34 mouse cellular contexts compared by ENCODE assay signal in genomic region chr9:16062472-16062871, GRCm38 (mm10).
"Had no signal": no experiment of that assay in that cellular context is flagged by ENCODE, and none has a peak within 500 bp of the region (broad histone marks: within the 10 kb centered on the region; RNA-seq: fewer than 3 reads in every experiment).

No protein-coding gene starts in this region.

- ATAC-seq: hindbrain, embryonic 16.5 days; hindbrain, postnatal 0 days; inflammation-experienced regulatory T-cells, adult 6 months; intestine, embryonic 15.5 days; intestine, embryonic 16.5 days; intestine, postnatal 0 days had no signal

- H3K27ac ChIP-seq: heart, embryonic 13.5 days; heart, embryonic 15.5 days; hindbrain, embryonic 10.5 days; hindbrain, embryonic 12.5 days; hindbrain, embryonic 13.5 days; hindbrain, embryonic 14.5 days; hindbrain, embryonic 15.5 days; hindbrain, postnatal 0 days; intestine, embryonic 15.5 days; kidney, embryonic 15.5 days; kidney, postnatal 0 days; layer of hippocampus, adult 2 months; left cerebral cortex, adult 2 months had no signal

- H3K4me3 ChIP-seq: heart, embryonic 12.5 days; heart, embryonic 13.5 days; heart, embryonic 15.5 days; hindbrain, embryonic 10.5 days; hindbrain, embryonic 12.5 days; hindbrain, embryonic 13.5 days; hindbrain, embryonic 15.5 days; intestine, embryonic 15.5 days; kidney, embryonic 15.5 days; layer of hippocampus, adult 2 months; left cerebral cortex, adult 2 months had no signal

- H3K4me1 ChIP-seq: heart, embryonic 12.5 days; heart, embryonic 13.5 days; heart, embryonic 15.5 days; hindbrain, embryonic 10.5 days; hindbrain, embryonic 12.5 days; hindbrain, embryonic 13.5 days; hindbrain, embryonic 15.5 days; intestine, embryonic 15.5 days; kidney, embryonic 15.5 days had no signal

- H3K4me2 ChIP-seq: heart, embryonic 12.5 days; heart, embryonic 13.5 days; heart, embryonic 15.5 days; hindbrain, embryonic 12.5 days; hindbrain, embryonic 13.5 days; hindbrain, embryonic 14.5 days; hindbrain, embryonic 15.5 days; intestine, embryonic 15.5 days; kidney, embryonic 15.5 days had no signal

- H3K27me3 ChIP-seq: heart, embryonic 12.5 days; heart, embryonic 13.5 days; heart, embryonic 15.5 days; hindbrain, embryonic 12.5 days; hindbrain, embryonic 13.5 days; hindbrain, embryonic 15.5 days; intestine, embryonic 15.5 days; kidney, embryonic 15.5 days had no signal

- H3K9me3 ChIP-seq: heart, embryonic 13.5 days; heart, embryonic 15.5 days; hindbrain, embryonic 10.5 days; hindbrain, embryonic 12.5 days; hindbrain, embryonic 13.5 days; hindbrain, embryonic 15.5 days; intestine, embryonic 15.5 days; kidney, embryonic 15.5 days had no signal

- H3K9ac ChIP-seq: heart, embryonic 12.5 days; heart, embryonic 13.5 days; heart, embryonic 15.5 days; hindbrain, embryonic 12.5 days; hindbrain, embryonic 13.5 days; hindbrain, embryonic 14.5 days; hindbrain, embryonic 15.5 days; intestine, embryonic 15.5 days; kidney, embryonic 15.5 days had no signal

- DNase-seq: heart, postnatal 10 days; heart, postnatal 14 days; heart, postnatal 36 days; heart, postnatal 4 days; kidney, adult 11 months; kidney, adult 18-20 months; kidney, adult 2 months; kidney, adult 8-10 months; kidney, adult 9 months; kidney, postnatal 10 days; kidney, postnatal 14 days; kidney, postnatal 25 days; kidney, postnatal 36 days; kidney, postnatal 4 days; layer of hippocampus, adult 9-11 months; layer of hippocampus, postnatal 36 days had no signal

- H3K36me3 ChIP-seq: heart, embryonic 12.5 days; heart, embryonic 13.5 days; heart, embryonic 15.5 days; hindbrain, embryonic 10.5 days; hindbrain, embryonic 12.5 days; hindbrain, embryonic 13.5 days; hindbrain, embryonic 15.5 days; intestine, embryonic 15.5 days; kidney, embryonic 15.5 days had no signal
